Mouse (Mus musculus): ENCODE data around the gene Gm572. TPM values are rescaled to one million over a fixed set of nuclear protein-coding genes. Genes with fewer than 3 reads are reported as not detected.

The Gm572 gene
- not detected for polyA plus RNA-seq (2014; fragmentation: Illumina TruSeq; extraction: RNeasy Lipid Tissue Mini Kit (QIAGEN cat#74804); ENCODE audit: low read depth, low replicate concordance)

DNA sequence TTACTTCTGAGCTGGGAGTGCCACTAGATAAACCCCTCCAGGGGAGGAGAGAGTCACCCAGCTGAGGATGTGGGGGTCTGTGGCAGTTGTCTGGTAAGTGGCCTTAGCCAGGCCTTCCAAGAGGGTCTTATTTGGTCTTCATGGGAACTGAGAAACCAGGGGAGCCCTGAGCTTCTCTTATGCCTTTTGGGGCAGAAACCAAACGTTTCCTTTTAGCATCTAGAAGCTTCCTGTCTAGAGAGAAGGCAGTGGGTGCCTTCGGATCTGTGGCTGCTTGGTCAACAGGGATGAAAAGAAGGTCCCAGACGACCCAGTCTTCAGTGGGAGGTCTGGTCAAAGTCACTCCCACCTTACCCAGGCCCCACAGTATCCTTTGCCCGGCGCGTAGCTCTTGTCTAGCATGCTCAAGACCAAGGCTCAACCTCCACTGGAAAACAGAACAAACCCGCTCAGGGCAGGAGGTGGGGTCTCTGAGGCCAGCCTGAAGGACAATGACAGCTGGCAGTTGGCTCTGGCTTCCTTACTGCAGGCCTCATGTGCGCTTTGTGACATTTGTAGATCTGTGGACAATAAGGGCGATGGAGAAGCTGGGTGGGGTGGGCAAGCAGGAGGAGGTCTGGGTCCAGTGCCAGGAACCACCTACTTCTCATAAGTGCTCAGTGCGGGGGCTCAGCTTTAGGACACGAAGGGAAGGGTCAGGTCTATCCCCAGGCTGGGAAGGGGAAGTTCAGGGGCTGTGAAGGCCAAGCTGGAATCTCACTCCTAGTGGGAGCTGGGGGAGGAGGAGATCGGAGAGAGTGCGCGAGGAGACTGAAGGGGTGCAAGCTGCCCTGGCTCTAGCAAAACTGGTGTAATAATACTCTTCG is at the start of gene Gm572:
Gm572 (plus strand) TSS at position 27 of the 866 bp plus-strand sequence.

DNA sequence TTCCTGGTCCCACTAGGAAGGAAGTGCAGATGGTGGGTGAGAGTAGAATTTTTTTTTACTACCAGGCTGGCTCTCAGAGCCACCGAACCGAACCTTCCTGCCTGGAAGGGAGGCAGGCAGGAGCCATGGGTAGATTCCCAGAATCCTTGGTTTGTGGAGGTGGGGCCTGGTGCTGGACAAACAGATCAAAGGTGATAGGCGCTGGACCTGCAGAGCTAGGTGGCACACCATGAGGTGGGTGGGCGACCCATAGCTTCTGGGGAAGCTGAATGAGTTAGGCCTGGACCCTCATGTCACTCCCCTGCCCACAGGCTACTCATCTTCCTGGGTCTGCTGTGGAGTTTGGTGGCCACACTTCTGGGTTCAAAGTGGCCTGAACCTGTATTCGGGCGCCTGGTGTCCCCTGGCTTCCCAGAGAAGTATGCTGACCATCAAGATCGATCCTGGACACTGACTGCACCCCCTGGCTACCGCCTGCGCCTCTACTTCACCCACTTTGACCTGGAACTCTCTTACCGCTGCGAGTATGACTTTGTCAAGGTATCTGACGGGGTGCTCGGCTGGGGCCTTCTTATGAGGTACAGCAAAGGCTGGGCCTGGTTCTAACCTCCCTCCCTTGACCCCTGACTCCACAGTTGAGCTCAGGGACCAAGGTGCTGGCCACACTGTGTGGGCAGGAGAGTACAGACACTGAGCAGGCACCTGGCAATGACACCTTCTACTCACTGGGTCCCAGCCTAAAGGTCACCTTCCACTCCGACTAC is 40.6 kb upstream of the Gm572 start, which contains the start of gene Masp2:
Masp2 (plus strand) TSS at position 198 of the 764 bp plus-strand sequence.

DNA sequence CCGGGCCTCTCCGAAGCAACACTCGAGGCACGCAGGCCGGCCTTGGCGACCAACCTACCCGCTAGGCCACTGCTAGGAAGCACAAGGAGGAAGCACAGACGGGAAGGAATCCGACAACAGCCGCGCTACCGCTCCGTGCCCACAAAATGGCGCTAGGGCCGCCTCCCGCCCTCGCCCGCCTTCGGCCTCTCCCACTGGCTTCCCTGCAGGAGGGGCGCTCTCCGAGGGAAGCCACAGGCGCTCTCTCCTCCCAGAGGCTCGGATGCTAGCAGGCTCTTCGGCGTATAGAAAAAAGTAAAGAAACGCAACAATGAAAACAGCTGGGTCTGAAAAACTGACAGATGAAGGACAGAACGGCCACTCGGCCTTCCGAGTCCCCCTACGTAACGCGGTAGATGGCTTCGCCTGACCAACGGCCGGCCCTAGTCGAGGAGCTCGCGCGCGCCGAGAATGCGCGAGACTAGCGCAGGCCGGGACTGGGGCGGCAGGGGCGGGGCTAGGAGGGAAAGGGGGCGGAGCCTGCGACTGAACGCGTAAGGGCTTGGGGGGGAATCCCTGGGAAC is 16.4 kb upstream of the Gm572 start, which contains the start of gene Tardbp:
Tardbp (minus strand) TSS at position 397 of the 563 bp plus-strand sequence.

Other genes with a start within 250 kb of the Gm572 start
- 3.4 TPM for gene Ubiad1, start 198.5 kb upstream of the Gm572 start, polyA plus RNA-seq (2014; fragmentation: Illumina TruSeq; extraction: RNeasy Lipid Tissue Mini Kit (QIAGEN cat#74804); ENCODE audit: low read depth, low replicate concordance)
- 8.6 TPM for gene Mtor, start 194.7 kb upstream of the Gm572 start, polyA plus RNA-seq (2014; fragmentation: Illumina TruSeq; extraction: RNeasy Lipid Tissue Mini Kit (QIAGEN cat#74804); ENCODE audit: low read depth, low replicate concordance)
- gene Angptl7, start 142.9 kb upstream of the Gm572 start, polyA plus RNA-seq (2014; fragmentation: Illumina TruSeq; extraction: RNeasy Lipid Tissue Mini Kit (QIAGEN cat#74804); ENCODE audit: low read depth, low replicate concordance), result not detected
- gene Exosc10, start 84.9 kb upstream of the Gm572 start, polyA plus RNA-seq (2014; fragmentation: Illumina TruSeq; extraction: RNeasy Lipid Tissue Mini Kit (QIAGEN cat#74804); ENCODE audit: low read depth, low replicate concordance), result 8.1 TPM
- 0.93 TPM for gene Srm, start 51.8 kb upstream of the Gm572 start, polyA plus RNA-seq (2014; fragmentation: Illumina TruSeq; extraction: RNeasy Lipid Tissue Mini Kit (QIAGEN cat#74804); ENCODE audit: low read depth, low replicate concordance)
- not detected for gene Masp2, start 40.8 kb upstream of the Gm572 start, polyA plus RNA-seq (2014; fragmentation: Illumina TruSeq; extraction: RNeasy Lipid Tissue Mini Kit (QIAGEN cat#74804); ENCODE audit: low read depth, low replicate concordance)
- gene Tardbp, start 16.3 kb upstream of the Gm572 start, polyA plus RNA-seq (2014; fragmentation: Illumina TruSeq; extraction: RNeasy Lipid Tissue Mini Kit (QIAGEN cat#74804); ENCODE audit: low read depth, low replicate concordance), result 696 TPM
- gene Casz1, start 161.1 kb downstream of the Gm572 start, polyA plus RNA-seq (2014; fragmentation: Illumina TruSeq; extraction: RNeasy Lipid Tissue Mini Kit (QIAGEN cat#74804); ENCODE audit: low read depth, low replicate concordance), result 1.3 TPM

All from adrenal gland, adult 10 weeks (tissue).